In the genomic region with DNA sequence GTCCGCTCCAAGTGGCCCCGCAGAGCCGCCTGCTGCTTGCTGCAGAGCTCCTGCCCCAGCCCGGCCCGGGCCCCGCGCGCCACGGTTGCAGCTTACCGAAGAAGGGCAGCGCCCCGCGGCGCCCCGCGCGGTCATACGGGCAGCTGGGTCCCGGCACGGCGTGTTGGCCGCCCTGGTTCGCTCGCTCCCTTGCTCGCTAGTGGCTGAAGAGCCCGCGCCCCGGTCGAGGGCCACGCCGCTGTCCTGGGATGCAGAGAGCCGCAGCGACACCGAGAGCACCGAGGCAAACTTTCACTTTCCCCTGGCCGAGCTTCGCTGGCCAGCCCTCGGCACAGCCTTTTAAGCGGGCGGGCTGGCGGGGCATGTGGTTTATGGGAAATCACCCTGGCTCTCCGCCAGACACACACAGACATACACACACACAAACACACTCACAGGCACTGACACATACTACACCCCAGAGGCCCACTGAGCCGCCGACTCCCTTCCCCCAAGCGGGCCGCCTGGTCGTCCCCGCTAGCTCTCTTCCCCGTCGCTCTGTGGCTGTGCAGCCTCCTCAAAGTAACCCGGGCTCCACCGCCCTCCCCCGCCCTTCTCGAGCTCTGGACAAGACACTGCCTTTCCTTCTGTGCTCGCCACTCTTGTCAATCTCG, we compare ENCODE assay signal across 8 mouse cellular contexts. TPM values are rescaled to one million over a fixed set of nuclear protein-coding genes. Genes with fewer than 3 reads are reported as not detected.
A peak's percentile ranks its signal among the peaks of the same experiment; 100 is the strongest.
DNase-seq lines count a peak whose midpoint lies in the region; ATAC-seq lines count a peak whose summit lies in the region.

Gene Csf1 (minus strand): TSS at position 541 of the 653 bp plus-strand sequence.

- peaks cover 34% of the 10 kb centered on the region for H3K4me1 ChIP-seq in hindbrain, embryonic 15.5 days (replicated peaks)

- peak within 1 kb of the TSS; percentile 94 for H3K4me2 ChIP-seq in hindbrain, embryonic 15.5 days

- H3K4me3 ChIP-seq in hindbrain, embryonic 15.5 days = peak within 1 kb of the TSS; percentile 47

- peak within 1 kb of the TSS; percentile 54 for H3K9ac ChIP-seq in hindbrain, embryonic 15.5 days

- no peaks in the 10 kb centered on the region for H3K36me3 ChIP-seq in hindbrain, embryonic 15.5 days

- H3K27me3 ChIP-seq in hindbrain, embryonic 15.5 days = no peaks in the 10 kb centered on the region

- ATAC-seq in hindbrain, embryonic 15.5 days (ENCODE audit: low FRiP score, low read depth) = peak; percentile 83

- WGBS in hindbrain, embryonic 15.5 days = under 1% methylated on average over 55 of the region's 56 CpGs

- DNase-seq in NIH3T3 (ENCODE audit: low read depth) = peak; percentile 97
- peak; percentile 75 for DNase-seq in cerebellum, postnatal 14 days
- DNase-seq in gastrocnemius, adult 18-20 months (ENCODE audit: low spot score) = peak; percentile 86
- peak; percentile 69 for DNase-seq in left cerebral cortex, adult 11 months (ENCODE audit: low spot score)
- DNase-seq in lung, postnatal 4 days = peak; percentile 90 to 93
- DNase-seq in retina, postnatal 7 days (ENCODE audit: low read depth, low spot score) = peak; percentile 45
- DNase-seq in urinary bladder, adult 2 months (ENCODE audit: low spot score) = peak; percentile 76

- no peaks in the 10 kb centered on the region for H3K9me3 ChIP-seq in hindbrain, embryonic 15.5 days

- peak within 1 kb of the TSS; percentile 74 for H3K27ac ChIP-seq in hindbrain, embryonic 15.5 days (replicated peaks)

RNA-seq across cellular contexts. Expression of gene Csf1, which starts in this region (rescaled TPM):
- total RNA-seq in gastrocnemius, adult 18-20 months (2021) = 1 to 10 TPM; 6.6 to 8.4 TPM
- 7.9 and 8.3 TPM in 2 replicates for polyA plus RNA-seq in hindbrain, embryonic 15.5 days (2015; fragmentation: Nextera tagmentation; extraction: Ambion mirVana)
- 33.2 and 34.9 TPM in 2 replicates for polyA plus RNA-seq in urinary bladder, adult 2 months (2012; rRNA removed)

Comparison
In these comparisons a context has a peak if more than half of its experiments do, and no peak if none do; other contexts are left out.
1. Peak in every context shown above with its lines: DNase-seq, ATAC-seq, H3K4me3 ChIP-seq and H3K27ac ChIP-seq.
2. DNase-seq: peak in every context shown above with its lines; median percentile 97 in NIH3T3; 92 in lung, postnatal 4 days; 86 in gastrocnemius, adult 18-20 months; 76 in urinary bladder, adult 2 months; 75 in cerebellum, postnatal 14 days; 69 in left cerebral cortex, adult 11 months; 45 in retina, postnatal 7 days.